Mouse (Mus musculus) granulocyte monocyte progenitor cell, adult 5-6 weeks (primary cell): ENCODE data around the gene Bnc2. TPM values are rescaled to one million over a fixed set of nuclear protein-coding genes. Genes with fewer than 3 reads are reported as not detected.

Experiments
- ATAC-seq: replicated peaks from 2 replicates; pipeline ENCODE4 v1.8.0; 2016; ENCODE audit warnings: mild to moderate bottlenecking, moderate TSS enrichment, inconsistent platforms; ENCODE audit not compliant: poor library complexity, severe bottlenecking
- total RNA-seq, 2 experiments: library from RNA; stranded (forward) in 1 of 2; stranded (reverse) in 1 of 2; fragments of 200-712, 200-1000 nt in 1 of 2; fragments of >200 nt in 1 of 2; fragmentation: Nextera tagmentation in 1 of 2; gene quantifications; 2 replicates each; pipeline ENCODE4 v1.2.3; 2014 to 2017

Gene Bnc2
- total RNA-seq, 2 experiments from 2014 or later: not detected

DNA sequence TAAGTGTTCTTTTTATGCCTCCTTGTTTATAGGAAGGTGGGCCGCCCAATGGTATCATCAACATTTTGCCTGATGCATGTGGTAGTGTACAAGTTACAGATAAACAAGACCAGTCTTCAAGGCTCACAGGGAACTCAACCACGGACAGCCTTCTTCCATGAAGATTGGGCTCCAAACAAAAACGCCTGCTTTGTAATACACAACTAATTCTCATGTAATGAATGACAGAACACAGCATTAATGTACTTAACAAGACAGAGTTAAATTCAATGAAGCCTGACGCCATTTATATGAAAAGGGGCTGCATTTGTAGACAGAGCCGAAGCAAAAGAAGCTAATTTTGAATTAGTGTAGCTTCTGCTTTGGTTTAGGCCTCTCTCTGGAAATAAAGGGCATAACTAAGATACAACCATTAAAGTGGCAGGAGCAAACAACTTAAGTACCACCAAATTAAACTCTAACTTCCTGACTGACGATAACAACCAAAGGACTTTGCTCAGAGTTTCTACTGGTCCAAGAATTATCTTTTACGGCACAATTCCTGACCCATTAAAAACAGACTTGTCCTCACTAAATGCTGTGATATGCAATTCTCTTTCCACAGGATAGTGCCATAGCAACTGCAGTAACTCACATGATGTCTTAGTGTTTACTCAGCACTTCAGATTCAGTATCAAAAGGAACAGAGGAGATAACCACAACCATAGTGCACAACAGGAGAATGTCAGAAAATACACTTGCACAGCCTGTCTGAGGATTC lies 225.6 kb downstream of the Bnc2 start:
- no peak for ATAC-seq

DNA sequence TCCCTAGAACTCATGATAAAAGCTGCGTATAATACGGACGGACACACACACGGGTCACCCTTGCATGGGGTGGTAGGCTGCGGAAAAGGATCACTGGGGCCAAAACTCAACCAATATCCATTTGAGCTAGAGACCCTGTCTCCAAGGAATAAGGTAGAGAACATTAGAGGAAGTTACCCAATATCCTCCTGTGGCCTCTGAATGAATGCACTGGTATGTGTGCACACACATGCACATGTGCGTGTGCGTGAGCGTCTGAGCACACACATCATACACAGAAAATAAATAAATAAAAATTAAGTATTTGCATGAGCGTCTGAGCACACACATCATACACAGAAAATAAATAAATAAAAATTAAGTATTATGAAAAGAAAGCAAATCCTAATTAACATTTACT lies 241.8 kb downstream of the Bnc2 start:
- peak; percentile 73 for ATAC-seq

DNA sequence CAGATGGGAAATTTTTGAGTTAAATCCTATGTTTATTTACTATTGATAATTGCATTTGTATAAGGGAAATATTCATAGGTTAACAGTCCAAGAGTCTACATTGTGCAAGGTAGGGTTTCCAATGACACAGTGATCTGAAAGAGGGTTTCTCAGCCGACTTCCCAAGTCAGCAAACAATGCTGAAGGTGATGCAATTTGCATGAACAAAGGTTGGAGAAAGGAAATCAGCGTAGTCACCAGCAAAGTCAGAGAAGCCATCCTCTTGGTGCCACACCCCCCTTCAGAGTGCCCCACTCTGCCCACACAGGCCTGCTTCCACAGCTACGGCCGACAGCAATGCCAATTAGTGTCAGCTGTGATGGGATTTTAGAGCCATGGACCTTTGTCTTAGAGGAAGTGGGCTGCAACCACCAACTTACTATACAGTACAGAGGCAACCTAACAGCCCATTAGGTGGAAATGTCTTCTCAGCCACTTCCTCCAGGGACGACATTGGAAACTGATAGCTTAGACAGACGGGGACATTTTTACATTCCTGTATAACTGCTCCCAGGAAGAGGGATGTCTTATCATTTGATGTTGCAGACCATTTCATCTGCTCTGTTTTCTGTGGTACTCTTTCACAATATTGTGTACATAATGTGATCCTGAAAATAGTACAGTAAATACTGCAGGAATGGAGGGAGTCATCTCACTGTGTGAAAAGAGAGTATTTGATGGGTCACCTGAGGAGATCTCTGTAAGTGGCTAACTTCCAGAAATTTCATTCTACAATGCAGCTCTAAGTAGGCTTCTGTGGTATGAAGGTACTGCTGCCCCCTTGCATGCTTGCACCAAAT lies 243.2 kb downstream of the Bnc2 start:
- ATAC-seq: peak; percentile 76

DNA sequence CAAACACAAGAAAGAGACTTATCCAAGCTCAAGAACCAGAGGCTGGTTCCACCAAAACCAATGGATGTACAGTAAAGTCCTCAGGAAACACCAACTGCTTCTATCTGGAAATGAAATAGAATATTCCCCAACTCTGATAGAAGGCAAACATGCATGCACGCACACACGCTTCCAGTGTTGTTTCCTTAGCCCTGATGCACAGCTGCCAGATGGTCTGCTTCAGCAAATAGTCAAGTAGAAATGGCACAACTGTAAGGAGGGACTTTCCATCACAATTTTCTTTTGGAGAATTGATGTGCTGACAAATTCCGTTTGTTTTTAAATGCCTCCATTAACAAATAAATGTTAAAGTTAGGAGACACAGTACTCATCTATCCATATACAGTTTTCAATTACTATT lies 247.1 kb downstream of the Bnc2 start:
- no peak for ATAC-seq

DNA sequence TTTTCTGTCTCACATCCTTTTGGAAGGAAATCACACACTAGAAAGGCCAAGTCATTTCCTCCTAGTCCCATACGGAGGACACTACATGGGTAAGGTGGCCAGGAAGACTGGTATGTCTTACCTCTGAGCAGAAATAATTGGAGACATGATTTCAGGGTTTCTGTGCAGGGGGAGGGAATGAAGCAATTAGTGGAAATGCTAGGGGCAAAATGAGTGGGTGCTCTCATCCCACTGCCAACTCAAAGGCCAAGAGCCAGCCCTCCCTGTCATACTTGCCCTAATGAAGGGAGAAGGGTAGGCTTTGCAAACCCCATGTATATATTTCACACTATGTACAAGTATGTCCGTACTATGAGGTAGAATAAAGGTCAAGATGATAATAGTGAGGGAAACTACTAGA lies 263.6 kb downstream of the Bnc2 start:
- ATAC-seq: no peak

DNA sequence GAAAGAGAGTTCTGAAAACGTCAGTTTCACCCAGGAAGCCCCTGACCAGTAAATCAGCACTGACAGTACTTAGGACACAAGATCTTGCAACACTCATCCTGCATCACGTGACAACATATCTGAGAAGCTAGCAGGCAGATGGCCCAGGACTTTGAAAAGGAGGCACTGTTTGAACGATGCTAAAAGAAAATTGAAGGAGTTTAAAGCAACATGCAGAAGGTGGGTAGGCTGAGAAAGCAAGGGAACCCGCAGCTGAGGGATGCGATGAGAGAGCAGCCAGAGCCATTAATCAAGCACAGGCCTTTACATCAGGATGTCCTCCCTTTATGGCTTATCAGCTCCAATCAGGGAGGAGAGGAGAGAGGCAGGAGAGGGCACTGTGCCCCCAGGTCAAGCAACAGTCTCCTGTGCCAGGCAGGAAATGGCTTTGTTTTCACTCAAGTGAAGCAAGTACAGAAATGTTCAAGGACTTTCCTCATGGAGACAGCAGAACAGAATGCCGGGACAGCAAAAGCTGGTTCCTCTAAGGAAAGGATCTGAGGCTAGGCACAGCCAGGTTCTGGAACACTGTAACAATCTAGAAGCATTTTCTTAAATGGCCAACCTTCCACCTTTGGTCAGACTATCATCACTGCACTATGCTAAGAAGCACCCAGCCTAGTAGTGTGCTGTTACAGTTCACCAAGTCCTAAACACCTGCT lies 267.6 kb downstream of the Bnc2 start:
- ATAC-seq: peak; percentile 95

DNA sequence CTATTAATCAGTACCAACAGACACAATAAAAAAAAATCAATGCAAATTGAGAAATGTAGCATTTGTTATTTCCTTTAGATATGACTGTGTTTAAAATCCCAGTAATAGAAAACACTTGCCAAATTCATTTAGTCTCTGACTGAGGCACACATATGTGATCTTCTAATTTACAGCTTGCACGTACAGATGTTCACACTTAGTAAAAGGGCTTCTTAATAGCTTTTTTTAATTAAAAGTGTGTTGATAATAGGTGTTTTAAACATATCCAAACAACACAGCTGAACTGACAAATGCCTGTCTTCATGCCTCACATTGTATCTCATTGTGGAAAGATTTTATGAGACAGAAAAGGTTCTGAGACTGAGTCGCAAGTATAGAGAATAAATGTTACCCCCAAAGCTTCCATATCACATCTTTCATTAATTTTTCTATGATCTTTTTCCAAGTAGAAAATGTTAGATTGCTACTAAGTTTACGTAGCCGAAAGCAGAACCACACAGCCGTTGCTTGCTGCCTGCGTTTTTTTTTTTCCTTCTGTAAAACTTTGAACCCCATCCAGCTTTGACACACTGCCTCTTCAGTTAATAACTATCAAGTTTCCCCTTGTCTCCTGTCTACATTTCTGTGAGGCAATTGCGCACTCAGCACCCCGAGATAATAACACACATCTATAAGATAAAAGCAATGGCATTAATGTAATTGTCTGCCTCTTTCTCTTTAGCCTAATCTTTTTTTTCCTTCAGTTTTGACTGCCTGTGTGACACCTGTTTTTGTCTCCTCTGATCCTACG lies 271.5 kb downstream of the Bnc2 start:
- ATAC-seq: no peak

DNA sequence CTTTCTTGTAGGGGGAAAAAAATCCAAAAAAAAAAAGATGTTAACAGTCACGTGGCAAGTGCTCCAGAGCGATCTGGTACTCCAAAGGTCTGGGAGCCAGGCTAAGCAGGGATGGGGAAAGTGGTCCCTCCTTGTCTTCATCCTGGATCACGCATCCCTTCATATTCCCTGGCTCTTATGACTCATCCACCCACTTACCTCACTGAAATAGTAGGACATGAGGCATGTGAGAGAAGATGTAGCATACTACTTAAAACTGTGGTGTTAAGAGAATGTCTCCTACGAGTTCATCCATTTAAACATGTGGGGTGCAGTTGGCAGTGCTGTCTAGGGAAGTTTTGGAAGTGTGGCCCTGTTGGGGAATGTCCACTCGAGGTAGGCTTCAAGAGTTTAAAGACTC lies 286.1 kb downstream of the Bnc2 start:
- no peak for ATAC-seq

DNA sequence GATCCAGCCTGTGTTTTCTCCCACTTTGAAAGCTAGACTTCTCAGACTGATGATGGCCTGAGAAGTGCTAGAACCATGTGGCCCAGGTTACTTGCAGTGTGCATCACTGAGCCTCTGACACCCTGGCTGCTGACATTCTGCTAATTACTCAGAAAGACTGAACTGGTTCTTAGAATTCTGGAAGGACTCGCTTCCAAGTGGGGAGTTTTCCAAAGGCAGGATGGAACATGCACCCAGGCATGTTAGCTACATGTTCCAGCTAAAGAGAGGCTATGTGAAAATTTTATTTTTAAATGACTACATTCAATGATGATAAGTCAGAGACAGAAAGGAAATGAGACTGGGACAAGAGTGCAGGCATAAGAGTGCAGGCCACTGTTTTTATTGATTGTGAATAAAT lies 289.9 kb downstream of the Bnc2 start:
- ATAC-seq: no peak

DNA sequence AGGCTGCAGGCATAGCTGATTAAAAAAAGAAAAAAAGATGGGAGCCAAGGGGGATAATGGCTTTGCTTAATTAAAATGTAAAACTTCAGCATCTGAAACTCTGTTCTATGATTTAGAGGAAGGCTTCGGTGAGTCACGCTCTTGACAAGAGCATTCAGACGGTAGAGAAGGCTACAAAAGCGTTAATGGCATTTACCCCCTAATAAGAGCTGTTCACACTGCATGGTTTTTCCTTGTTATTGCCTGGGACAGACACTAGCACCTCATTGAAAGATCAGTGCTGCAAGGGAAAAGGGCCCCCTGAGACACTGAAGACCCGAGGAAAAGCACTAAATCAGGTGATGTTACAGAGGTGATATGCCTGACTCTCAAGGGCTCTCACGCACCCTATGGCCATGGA lies 295.8 kb downstream of the Bnc2 start:
- no peak for ATAC-seq

DNA sequence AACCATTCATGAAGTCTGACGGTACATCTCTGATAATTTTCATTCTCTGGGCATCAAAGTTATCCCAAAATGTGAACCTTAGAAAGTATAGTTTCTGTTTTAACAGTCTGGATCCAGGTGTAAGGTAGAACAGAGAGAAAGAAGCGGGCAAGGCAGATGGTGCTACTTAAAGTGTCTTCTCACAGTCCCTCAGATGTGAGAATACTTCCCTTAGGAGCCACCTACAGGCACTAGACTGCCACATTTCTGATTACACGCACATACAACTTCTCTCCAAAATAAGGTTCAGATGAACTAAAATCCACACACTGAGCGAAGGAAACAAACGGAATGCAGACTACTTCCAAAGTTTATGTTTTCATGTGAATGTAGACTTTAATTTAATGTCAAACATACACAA lies 297.6 kb downstream of the Bnc2 start:
- no peak for ATAC-seq

DNA sequence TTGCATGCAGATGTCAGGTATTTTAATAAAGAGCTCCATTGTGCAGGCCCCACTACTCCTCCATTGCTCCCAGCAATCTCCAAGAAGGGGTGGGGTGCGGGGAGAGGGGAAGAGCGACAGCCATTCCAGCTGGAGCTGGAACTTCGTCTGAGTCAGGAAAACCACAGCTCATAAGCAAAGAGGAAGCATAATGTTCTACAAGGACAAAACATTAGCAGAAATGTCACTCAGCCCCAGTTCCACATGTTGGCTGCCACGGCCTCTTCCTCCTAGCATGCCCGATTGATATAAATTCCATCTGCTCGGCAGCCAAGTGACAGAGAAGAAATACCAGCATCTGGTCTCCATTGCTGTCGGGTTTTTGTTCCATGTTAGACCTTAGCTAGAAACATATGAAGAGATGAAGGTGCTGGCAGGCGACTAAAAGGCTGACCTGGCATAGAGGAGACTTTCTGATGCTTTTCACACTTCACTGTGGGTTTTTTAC lies 312.7 kb downstream of the Bnc2 start:
- ATAC-seq: peak; percentile 46; the same call in 1 of the 2 replicates

DNA sequence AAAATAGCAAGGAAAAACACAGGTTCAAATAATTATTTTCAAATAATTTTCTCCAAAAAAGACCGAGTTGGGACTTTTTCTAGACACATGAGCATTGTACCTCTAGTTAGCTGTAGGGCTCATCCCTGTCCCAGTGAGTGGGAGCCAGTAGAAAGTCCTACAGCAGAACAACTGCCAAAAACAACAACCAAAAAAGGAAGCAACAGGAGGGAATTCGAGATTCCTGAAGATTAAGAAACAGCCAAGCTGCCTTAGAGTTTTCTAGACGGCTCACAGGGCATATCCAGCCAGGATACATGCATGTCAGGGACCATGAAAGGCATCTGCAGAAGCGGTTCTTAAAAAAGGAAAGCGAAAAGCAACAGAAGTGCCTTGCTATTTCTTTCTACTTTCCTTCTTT lies 313.9 kb downstream of the Bnc2 start:
- ATAC-seq: no peak

DNA sequence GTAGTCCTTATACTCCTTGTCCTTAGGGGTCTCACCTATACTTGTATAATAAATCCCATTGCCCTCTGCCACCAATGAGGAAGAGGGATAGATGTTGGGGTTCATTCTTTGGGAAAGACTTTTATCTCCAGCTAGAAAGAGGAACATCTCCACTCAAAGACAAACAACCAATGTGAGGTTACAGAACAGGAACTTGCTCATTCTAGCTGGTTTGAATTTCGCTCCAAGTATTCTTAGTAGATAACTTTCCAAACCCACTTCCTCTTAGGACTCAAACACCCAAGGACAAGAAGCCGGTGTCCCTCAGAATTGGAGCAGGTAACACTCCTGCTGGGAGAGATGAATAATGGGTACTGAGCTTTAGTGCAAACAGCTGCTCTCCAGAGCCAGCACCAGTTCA lies 315.1 kb downstream of the Bnc2 start:
- ATAC-seq: peak; percentile 63

DNA sequence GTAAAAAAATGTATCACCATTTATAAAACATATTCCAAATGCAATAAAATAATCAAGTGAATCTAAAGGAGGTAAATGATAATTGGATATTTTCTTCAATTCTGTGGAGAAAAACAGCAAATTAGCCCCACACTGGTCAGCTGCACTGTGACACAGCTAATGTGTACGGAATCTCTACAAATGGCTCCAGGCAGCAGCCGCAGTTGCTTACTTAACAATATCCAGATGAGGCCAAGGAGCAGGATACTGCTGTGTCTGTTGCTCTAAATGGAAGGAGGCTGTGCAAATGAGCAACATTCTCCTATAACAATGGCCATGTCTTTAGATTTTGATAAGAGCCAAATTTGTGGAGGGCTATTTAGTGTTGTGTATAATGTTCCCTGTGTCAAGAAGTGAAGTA lies 316.9 kb downstream of the Bnc2 start:
- no peak for ATAC-seq

DNA sequence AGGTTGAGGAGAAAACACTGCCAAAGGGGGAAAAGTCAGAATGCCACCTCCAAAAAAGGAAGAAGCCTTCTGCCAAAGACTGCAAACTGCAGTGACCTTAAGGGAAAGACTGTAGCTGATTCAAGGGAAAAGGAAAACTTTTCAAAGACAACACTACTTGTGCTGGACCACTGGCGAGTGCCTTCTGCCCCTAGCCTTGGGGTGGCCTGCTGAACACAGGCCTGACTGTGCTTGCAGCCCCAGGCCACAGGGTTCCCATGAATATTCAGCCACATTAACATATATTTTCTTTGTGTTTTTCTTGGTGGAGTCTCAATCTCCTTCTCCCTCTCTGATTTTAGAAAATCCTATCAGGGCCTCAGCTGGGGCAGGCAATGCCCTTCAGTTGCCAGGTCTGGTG lies 317.7 kb downstream of the Bnc2 start:
- no peak for ATAC-seq

DNA sequence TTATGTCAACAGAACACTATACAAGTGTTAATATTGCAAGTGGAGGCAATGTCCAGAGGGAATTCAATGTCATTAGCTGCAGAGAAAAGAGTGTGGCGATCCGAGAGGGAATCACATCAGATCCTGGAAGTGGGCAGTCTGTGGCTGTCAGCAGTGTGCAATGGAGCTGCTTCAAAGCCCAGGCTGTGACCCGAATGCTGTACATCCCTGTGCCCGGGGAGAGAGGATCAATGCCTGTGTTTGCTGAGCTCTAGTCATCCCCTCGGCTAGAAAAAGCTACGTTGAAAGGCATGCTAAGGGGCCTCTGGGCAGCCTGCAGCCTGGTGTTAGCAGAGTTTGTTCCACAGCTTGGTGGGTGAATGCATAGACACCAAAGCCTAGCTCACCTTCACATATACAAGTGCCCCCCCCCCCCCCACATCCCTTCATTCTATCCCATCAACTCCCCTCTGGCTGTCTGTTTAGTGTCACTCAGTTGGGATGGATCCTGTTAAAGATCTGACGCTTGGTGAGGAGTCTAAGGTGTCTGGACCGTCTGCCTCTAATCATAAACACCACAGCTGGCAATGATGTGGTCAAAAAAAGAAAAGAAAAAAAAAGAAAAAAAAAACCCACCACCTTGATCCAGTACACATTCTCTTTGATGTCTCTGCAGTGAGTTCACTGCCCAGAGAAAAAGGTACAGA lies 318.5 kb downstream of the Bnc2 start:
- ATAC-seq: no peak

DNA sequence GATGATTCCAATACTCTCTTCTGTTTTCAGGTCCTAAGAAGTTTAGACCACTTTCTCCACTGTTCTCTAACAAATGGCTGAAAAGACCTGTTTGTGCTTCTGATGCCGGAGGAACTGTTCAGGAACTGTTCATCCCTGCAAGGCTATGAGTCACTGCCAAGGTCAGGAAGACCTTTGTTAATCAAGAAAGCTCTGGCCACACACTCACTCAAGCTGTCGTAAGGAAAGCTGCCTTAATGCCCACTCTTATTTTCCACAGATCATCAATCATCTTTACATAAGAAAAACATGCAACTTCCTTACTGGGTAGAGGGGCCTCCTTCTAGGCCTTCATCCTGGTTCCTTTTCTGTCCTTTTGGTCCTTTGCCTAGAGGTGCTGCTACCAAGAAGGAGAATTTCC lies 322.4 kb downstream of the Bnc2 start:
- ATAC-seq: no peak

DNA sequence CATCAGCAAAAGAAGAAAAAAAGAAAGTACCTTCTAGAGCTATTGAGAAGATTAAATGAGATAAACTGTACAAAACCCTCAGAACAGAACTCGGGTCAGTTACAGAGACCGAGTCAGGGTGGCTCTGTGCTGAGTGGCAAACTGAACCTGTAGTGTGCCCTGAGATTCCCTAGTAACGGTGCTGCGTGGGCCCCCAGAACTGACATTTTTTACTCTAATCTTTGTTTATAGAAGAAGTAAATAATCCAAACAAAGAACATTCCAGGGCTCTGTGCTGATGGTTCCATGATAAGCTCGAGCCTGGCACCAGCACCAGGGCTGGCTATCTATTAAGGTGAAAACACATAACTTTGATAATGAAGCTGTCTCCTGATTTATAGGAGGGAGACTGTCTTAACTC lies 325.5 kb downstream of the Bnc2 start:
- no peak for ATAC-seq

DNA sequence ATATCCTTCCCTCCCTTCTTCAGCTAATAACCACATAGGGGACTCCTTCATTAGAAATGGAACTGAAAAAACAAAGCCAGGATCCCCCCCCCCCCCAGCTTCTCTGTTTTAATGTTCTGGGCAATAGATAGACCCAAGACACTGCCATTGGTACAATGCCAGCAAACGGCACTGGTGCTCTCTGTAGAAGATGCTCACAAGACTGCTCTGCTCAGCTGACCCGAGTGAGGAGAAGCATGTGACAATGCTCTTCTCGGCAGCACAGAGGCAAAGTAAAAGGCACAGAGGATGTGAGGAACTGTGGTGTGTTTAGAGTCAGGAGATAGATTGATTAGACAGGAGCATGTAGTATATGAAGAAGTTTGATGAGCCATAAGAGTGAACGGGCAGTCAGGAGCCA lies 335.9 kb downstream of the Bnc2 start:
- no peak for ATAC-seq
